ENCODE assay signal across 7 mouse cellular contexts in the genomic region with DNA sequence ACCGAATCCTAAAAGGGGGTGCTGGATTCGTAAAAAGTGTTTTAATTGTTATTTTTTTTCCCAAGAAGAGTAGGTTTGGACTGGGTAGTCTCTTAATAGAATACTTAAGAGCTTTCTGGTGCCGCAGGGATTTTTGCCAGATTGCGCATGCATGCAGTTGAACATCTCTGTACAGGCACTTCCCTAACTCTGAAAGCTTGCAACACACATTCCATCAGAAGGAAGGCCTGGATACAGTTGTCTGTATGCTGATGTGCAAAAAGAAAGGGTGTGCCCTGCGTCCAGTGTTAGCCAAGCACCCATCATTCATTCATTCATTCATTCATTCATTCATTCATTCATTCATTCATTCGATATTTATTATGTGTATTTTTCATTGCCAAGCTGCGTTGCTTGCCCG. TPM values are rescaled to one million over a fixed set of nuclear protein-coding genes. Genes with fewer than 3 reads are reported as not detected.
DNase-seq lines count a peak whose midpoint lies in the region; ATAC-seq and TF ChIP-seq lines count a peak whose summit lies in the region.

No protein-coding gene starts in this region.

- peak; percentile 36 for ATAC-seq in common myeloid progenitor, adult 5-6 weeks (replicated peaks; ENCODE audit: low read depth, poor library complexity, severe bottlenecking)
- peak; percentile 23 to 38; a peak in 1 of 4 replicates for ATAC-seq in hematopoietic stem cell, adult 5-6 weeks (replicated peaks in 1 of 2; ENCODE audit: insufficient read depth in 1 of 2, low FRiP score in 2 of 2, low TSS enrichment in 1 of 2, low read depth in 1 of 2, poor library complexity in 2 of 2, severe bottlenecking in 2 of 2)
- ATAC-seq in lung, postnatal 0 days: peak; percentile 32; the same call in 1 of the 2 replicates
- peak; percentile 38; the same call in 1 of the 2 replicates for ATAC-seq in stomach, postnatal 0 days (ENCODE audit: low FRiP score, low TSS enrichment)
- no peak for ATAC-seq in erythroid progenitor cell, adult 5-6 weeks (replicated peaks; ENCODE audit: low FRiP score, poor library complexity, severe bottlenecking)

- no peaks in the 10 kb centered on the region for H3K27me3 ChIP-seq in liver, adult 2 months (ENCODE audit: control insufficient read depth, insufficient read depth, low read length)
- no peaks in the 10 kb centered on the region for H3K27me3 ChIP-seq in lung, postnatal 0 days (replicated peaks; ENCODE audit: insufficient read depth, low read length)
- H3K27me3 ChIP-seq in stomach, postnatal 0 days (ENCODE audit: control insufficient read depth, insufficient read depth, low read length): no peaks in the 10 kb centered on the region

- TF ChIP-seq EP300 in lung, postnatal 0 days (IDR thresholded peaks at IDR 0.05): no peak
- no peak for TF ChIP-seq EP300 in stomach, postnatal 0 days (optimal IDR thresholded peaks at IDR 0.05)

- H3K9ac ChIP-seq in liver, adult 2 months (ENCODE audit: low read depth, low read length): peak overlapping the region; percentile 34; the same call in 1 of the 2 replicates
- H3K9ac ChIP-seq in lung, postnatal 0 days (replicated peaks; ENCODE audit: low read depth): no peak overlapping the region
- peak overlapping the region; percentile 89; the same call in 1 of the 2 replicates for H3K9ac ChIP-seq in stomach, postnatal 0 days (ENCODE audit: low read length)

- H3K79me2 ChIP-seq in liver, adult 2 months (ENCODE audit: control insufficient read depth, insufficient read depth, low read length): peaks cover 27% of the 10 kb centered on the region; the same call in 1 of the 2 replicates

- peak overlapping the region; percentile 57; the same call in 1 of the 2 replicates for H3K4me3 ChIP-seq in liver, adult 2 months (ENCODE audit: insufficient read depth, low read depth, low read length)
- H3K4me3 ChIP-seq in lung, postnatal 0 days (ENCODE audit: low read depth, low read length): peak overlapping the region; percentile 99
- peak overlapping the region; percentile 99 for H3K4me3 ChIP-seq in stomach, postnatal 0 days (ENCODE audit: low read depth, low read length)

- no peak for TF ChIP-seq POLR2A in liver, adult 2 months (IDR thresholded peaks at IDR 0.05; ENCODE audit: extremely low read depth, insufficient read depth, low read length)

- H3K4me1 ChIP-seq in liver, adult 2 months (ENCODE audit: control insufficient read depth, insufficient read depth, low read length): peaks cover 22% of the 10 kb centered on the region
- no peaks in the 10 kb centered on the region for H3K4me1 ChIP-seq in lung, postnatal 0 days (ENCODE audit: insufficient read depth, low read depth, low read length)
- peaks cover 5% of the 10 kb centered on the region; the same call in 1 of the 2 replicates for H3K4me1 ChIP-seq in stomach, postnatal 0 days (replicated peaks; ENCODE audit: control insufficient read depth, insufficient read depth)

- no peak for TF ChIP-seq CTCF in liver, adult 2 months (IDR thresholded peaks at IDR 0.05; ENCODE audit: low read depth, low read length)
- TF ChIP-seq CTCF in lung, postnatal 0 days (IDR thresholded peaks at IDR 0.05): no peak
- TF ChIP-seq CTCF in stomach, postnatal 0 days (IDR thresholded peaks at IDR 0.05; ENCODE audit: low read depth): no peak

- DNase-seq in liver, adult 2 months (ENCODE audit: extremely low read depth, low read depth, low spot score): no peak
- no peak for DNase-seq in liver
- peak; percentile 68 for DNase-seq in lung, postnatal 0 days (ENCODE audit: low spot score)
- no peak for DNase-seq in stomach, postnatal 0 days (ENCODE audit: low spot score)

- H3K4me2 ChIP-seq in lung, postnatal 0 days (replicated peaks; ENCODE audit: low read depth, low read length): peak overlapping the region; percentile 79
- peak overlapping the region; percentile 84 for H3K4me2 ChIP-seq in stomach, postnatal 0 days (replicated peaks; ENCODE audit: low read depth)

- no peak overlapping the region for H3K27ac ChIP-seq in liver, adult 2 months (replicated peaks; ENCODE audit: insufficient read depth, low read depth, low read length)
- H3K27ac ChIP-seq in lung, postnatal 0 days (ENCODE audit: low read length): no peak overlapping the region
- H3K27ac ChIP-seq in stomach, postnatal 0 days (replicated peaks): no peak overlapping the region

- H3K36me3 ChIP-seq in liver, adult 2 months (ENCODE audit: control insufficient read depth, insufficient read depth, low read length): no peaks in the 10 kb centered on the region
- no peaks in the 10 kb centered on the region for H3K36me3 ChIP-seq in lung, postnatal 0 days (ENCODE audit: insufficient read depth, low read length)
- no peaks in the 10 kb centered on the region for H3K36me3 ChIP-seq in stomach, postnatal 0 days (ENCODE audit: control insufficient read depth, insufficient read depth, low read length)

- 39% methylated on average over 8 of the region's 8 CpGs for WGBS in liver, adult 2 months
- WGBS in lung, postnatal 0 days: 34% methylated on average over 8 of the region's 8 CpGs
- WGBS in stomach, postnatal 0 days: 32% methylated on average over 8 of the region's 8 CpGs

- H3K9me3 ChIP-seq in lung, postnatal 0 days (ENCODE audit: low read length): no peaks in the 10 kb centered on the region
- H3K9me3 ChIP-seq in stomach, postnatal 0 days (ENCODE audit: control insufficient read depth, low read length): no peaks in the 10 kb centered on the region

RNA-seq across cellular contexts. Expression of a gene that starts 0.4 kb away (rescaled TPM):
- total RNA-seq in liver, adult 2 months (2014; rRNA removed): 39.5 and 46.2 TPM in 2 replicates
- polyA plus RNA-seq in liver, adult 2 months (2012; rRNA removed): 30.5 and 32.9 TPM in 2 replicates
- 38.8 and 52.0 TPM in 2 replicates for total RNA-seq in common myeloid progenitor, adult 5-6 weeks (2017)
- total RNA-seq in hematopoietic stem cell, adult 5-6 weeks (2017): 34.6 and 53.8 TPM in 2 replicates
- polyA plus RNA-seq in lung, postnatal 0 days (2015; fragmentation: Nextera tagmentation; extraction: Ambion mirVana): 35.1 and 37.5 TPM in 2 replicates
- polyA plus RNA-seq in stomach, postnatal 0 days (2015; fragmentation: Nextera tagmentation; extraction: Ambion mirVana): 31.0 and 33.7 TPM in 2 replicates
- 96.6 and 114 TPM in 2 replicates for total RNA-seq in erythroid progenitor cell, adult 5-6 weeks (2015; ENCODE audit: low replicate concordance)
- total RNA-seq in erythroid progenitor cell, adult 5-6 weeks (2017; ENCODE audit: low replicate concordance): 117 and 119 TPM in 2 replicates

RNA-seq across cellular contexts. Expression of a gene that starts 35.1 kb away (rescaled TPM):
- 191 and 201 TPM in 2 replicates for total RNA-seq in liver, adult 2 months (2014; rRNA removed)
- polyA plus RNA-seq in liver, adult 2 months (2012; rRNA removed): 199 and 205 TPM in 2 replicates
- total RNA-seq in common myeloid progenitor, adult 5-6 weeks (2017): 77.5 and 102 TPM in 2 replicates
- 62.2 and 92.6 TPM in 2 replicates for total RNA-seq in hematopoietic stem cell, adult 5-6 weeks (2017)
- 146 and 159 TPM in 2 replicates for polyA plus RNA-seq in lung, postnatal 0 days (2015; fragmentation: Nextera tagmentation; extraction: Ambion mirVana)
- 224 and 230 TPM in 2 replicates for polyA plus RNA-seq in stomach, postnatal 0 days (2015; fragmentation: Nextera tagmentation; extraction: Ambion mirVana)
- 54.1 and 60.9 TPM in 2 replicates for total RNA-seq in erythroid progenitor cell, adult 5-6 weeks (2015; ENCODE audit: low replicate concordance)
- total RNA-seq in erythroid progenitor cell, adult 5-6 weeks (2017; ENCODE audit: low replicate concordance): 19.4 and 20.4 TPM in 2 replicates

RNA-seq across cellular contexts. Expression of a gene that starts 35.2 kb away (rescaled TPM):
- total RNA-seq in liver, adult 2 months (2014; rRNA removed): 9.0 and 9.3 TPM in 2 replicates
- polyA plus RNA-seq in liver, adult 2 months (2012; rRNA removed): 12.7 and 13.5 TPM in 2 replicates
- 26.1 and 35.8 TPM in 2 replicates for total RNA-seq in common myeloid progenitor, adult 5-6 weeks (2017)
- total RNA-seq in hematopoietic stem cell, adult 5-6 weeks (2017): 25.1 and 37.2 TPM in 2 replicates
- polyA plus RNA-seq in lung, postnatal 0 days (2015; fragmentation: Nextera tagmentation; extraction: Ambion mirVana): 18.1 and 21.3 TPM in 2 replicates
- 16.4 and 18.4 TPM in 2 replicates for polyA plus RNA-seq in stomach, postnatal 0 days (2015; fragmentation: Nextera tagmentation; extraction: Ambion mirVana)
- 9.0 and 11.3 TPM in 2 replicates for total RNA-seq in erythroid progenitor cell, adult 5-6 weeks (2015; ENCODE audit: low replicate concordance)
- 6.2 and 8.1 TPM in 2 replicates for total RNA-seq in erythroid progenitor cell, adult 5-6 weeks (2017; ENCODE audit: low replicate concordance)

RNA-seq across cellular contexts. Expression of a gene that starts 54.1 kb away (rescaled TPM):
- 0.18 and 0.67 TPM in 2 replicates for total RNA-seq in liver, adult 2 months (2014; rRNA removed)
- 1.1 and 1.4 TPM in 2 replicates for polyA plus RNA-seq in liver, adult 2 months (2012; rRNA removed)
- not detected in 2 replicates for total RNA-seq in common myeloid progenitor, adult 5-6 weeks (2017)
- not detected in 2 replicates for total RNA-seq in hematopoietic stem cell, adult 5-6 weeks (2017)
- 6.2 and 8.2 TPM in 2 replicates for polyA plus RNA-seq in lung, postnatal 0 days (2015; fragmentation: Nextera tagmentation; extraction: Ambion mirVana)
- polyA plus RNA-seq in stomach, postnatal 0 days (2015; fragmentation: Nextera tagmentation; extraction: Ambion mirVana): 19.4 and 20.7 TPM in 2 replicates
- total RNA-seq in erythroid progenitor cell, adult 5-6 weeks (2015; ENCODE audit: low replicate concordance): not detected in 2 replicates
- not detected in 2 replicates for total RNA-seq in erythroid progenitor cell, adult 5-6 weeks (2017; ENCODE audit: low replicate concordance)
